Mouse (Mus musculus) cerebellum, adult 11 months (tissue): ENCODE results near the gene Uri1.

Experiments used
- DNase-seq: peaks from one replicate; pipeline ENCODE4 v3.0.0; 2022

The Uri1 gene

GRCm38 (mm10) chr7:37916762-37917439 is 106.5 kb downstream of the Uri1 start:
- DNase-seq, result no peak

DNA sequence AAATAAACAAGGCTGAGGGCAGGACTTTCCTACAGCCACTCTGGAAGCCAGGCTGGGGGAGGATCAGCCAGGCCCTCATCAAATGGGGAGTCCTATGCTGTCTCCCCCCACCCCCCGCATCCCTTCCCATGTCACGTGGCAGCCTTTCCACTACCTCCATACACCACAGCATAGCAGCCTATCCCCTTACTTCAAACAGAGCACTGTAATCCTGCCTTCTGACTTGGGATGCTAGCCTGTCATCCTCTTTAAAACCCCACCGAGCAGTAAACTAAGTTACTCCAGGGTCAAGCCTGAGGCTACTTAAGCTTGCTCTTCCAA is 111.6 kb downstream of the Uri1 start:
- no peak for DNase-seq

DNA sequence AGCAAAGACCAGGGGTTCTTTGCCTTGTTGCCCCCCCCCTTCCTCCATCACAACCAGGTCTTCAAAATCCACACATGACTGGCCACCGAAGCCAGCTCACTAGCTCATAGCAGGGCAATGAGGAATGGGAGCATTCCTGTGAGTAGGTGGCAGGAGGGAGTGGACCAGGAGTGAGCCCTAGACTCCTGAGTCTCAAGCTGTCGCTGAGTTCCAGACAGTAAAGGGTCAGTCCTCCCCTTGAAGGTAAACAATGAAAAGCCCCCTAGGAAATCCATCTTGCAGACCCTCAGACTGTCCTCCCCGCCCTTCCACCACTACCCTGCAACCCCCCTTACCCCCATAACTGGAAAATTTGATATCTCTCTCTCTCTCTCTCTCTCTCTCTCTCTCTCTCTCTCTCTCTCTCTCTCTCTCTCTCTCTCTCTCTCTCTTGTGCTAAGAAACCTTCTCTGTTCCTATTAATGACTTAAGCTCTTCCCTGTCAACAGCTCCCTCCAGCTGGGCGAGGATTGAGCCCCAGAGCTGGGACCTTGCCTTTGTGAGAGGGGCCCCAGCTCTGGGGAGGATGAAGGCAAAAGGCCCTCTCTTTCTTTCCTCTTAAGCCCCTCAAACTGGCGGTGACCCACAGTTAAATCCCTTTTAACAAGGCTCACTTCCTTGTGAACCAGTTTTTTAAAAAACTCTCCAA is 112.1 kb downstream of the Uri1 start:
- no peak for DNase-seq

- DNase-seq, result no peak
Observed at GRCm38 (mm10) chr7:37910161-37910560, 113.2 kb downstream of the Uri1 start.
